Mouse (Mus musculus) liver, embryonic 15.5 days (tissue): Measurements from ENCODE around the gene Tmc8. TPM values are rescaled to one million over a fixed set of nuclear protein-coding genes. Genes with fewer than 3 reads are reported as not detected.

Experiments
- ATAC-seq: fragments of 200-750 bp; cut with Nextera tagmentation; 2 replicates; pipeline ENCODE4 v1.8.0; 2017; ENCODE audit warnings: moderate number of reproducible peaks, mild to moderate bottlenecking, moderate library complexity; ENCODE audit not compliant: insufficient read depth
- H3K27ac ChIP-seq: fragments of 300-500 bp; sonication (generic); replicated peaks from 2 replicates; pipeline ENCODE4 v1.5.1; 2015; ENCODE audit warnings: mild to moderate bottlenecking, inconsistent platforms
- H3K27me3 ChIP-seq: fragments of 300-500 bp; sonication (generic); 2 replicates; pipeline ENCODE4 v1.6.1; 2015; ENCODE audit warnings: mild to moderate bottlenecking, inconsistent platforms
- H3K36me3 ChIP-seq: fragments of 300-500 bp; sonication (generic); replicated peaks from 2 replicates; pipeline ENCODE4 v1.6.1; 2015; ENCODE audit warnings: moderate library complexity, mild to moderate bottlenecking, inconsistent platforms
- H3K4me1 ChIP-seq: fragments of 300-500 bp; sonication (generic); replicated peaks from 2 replicates; pipeline ENCODE4 v1.6.1; 2015; ENCODE audit warnings: inconsistent platforms
- H3K4me2 ChIP-seq: fragments of 300-500 bp; sonication (generic); 2 replicates; pipeline ENCODE4 v1.6.1; 2015; ENCODE audit warnings: moderate library complexity, mild to moderate bottlenecking, inconsistent platforms
- H3K4me3 ChIP-seq: fragments of 300-500 bp; sonication (generic); replicated peaks from 2 replicates; pipeline ENCODE4 v1.5.1; 2015; ENCODE audit warnings: mild to moderate bottlenecking, inconsistent platforms
- H3K9ac ChIP-seq: fragments of 300-500 bp; sonication (generic); 2 replicates; pipeline ENCODE4 v1.6.1; 2015; ENCODE audit warnings: moderate library complexity, mild to moderate bottlenecking, inconsistent platforms
- H3K9me3 ChIP-seq: fragments of 300-500 bp; sonication (generic); replicated peaks from 2 replicates; pipeline ENCODE4 v1.6.1; 2016; ENCODE audit warnings: inconsistent platforms
- WGBS: fragments of 180-500 bp; shearing (Covaris S2); methylation state at CpG from one replicate; pipeline ENCODE4 v1.1.7; 2015; ENCODE audit warnings: mixed read lengths; ENCODE audit not compliant: insufficient replicate concordance; 5-methylcytosine and 5-hydroxymethylcytosine counted together
- polyA plus RNA-seq: library from polyadenylated mRNA; unstranded; fragments of >200 nt; fragmentation: Nextera tagmentation; extraction: Ambion mirVana; gene quantifications from 2 replicates; pipeline ENCODE4 v1.2.1, GENCODE M21; 2015

Tmc8 gene
- polyA plus RNA-seq, 1 experiment from 2014 or later: 15.0 TPM

GRCm38 (mm10) chr11:117797511-117798159 is 15.8 kb downstream of the Tmc8 start, which contains the start of gene 6030468B19Rik:
Gene 6030468B19Rik, plus strand, starts transcription at chr11:117797660.
- Histone ChIP-seq H3K4me1 (peaks cover 83% of the 10 kb centered on the region), H3K36me3 (peaks cover 40% of the 10 kb centered on the region), H3K9ac (peak within 1 kb of the TSS; percentile 79), H3K4me2 (peak within 1 kb of the TSS; percentile 80), H3K9me3 (no peaks in the 10 kb centered on the region), H3K27ac (peak within 1 kb of the TSS; percentile 98), H3K4me3 (peak within 1 kb of the TSS; percentile 70), H3K27me3 (no peaks in the 10 kb centered on the region)
- ATAC-seq: peak; percentile 96
- WGBS: 15% methylated on average over 9 of the region's 9 CpGs

- ATAC-seq: peak; percentile 59
- Histone ChIP-seq H3K4me3 (peak overlapping the region; percentile 70), H3K4me1 (peaks cover 83% of the 10 kb centered on the region), H3K27me3 (no peaks in the 10 kb centered on the region), H3K27ac (peak overlapping the region; percentile 98), H3K9ac (peak overlapping the region; percentile 79), H3K9me3 (no peaks in the 10 kb centered on the region), H3K36me3 (peaks cover 42% of the 10 kb centered on the region), H3K4me2 (peak overlapping the region; percentile 80)
- WGBS: 2% methylated on average over 2 of the region's 2 CpGs
Measured at GRCm38 (mm10) chr11:117798160-117798541, 16.3 kb downstream of the Tmc8 start.

- ATAC-seq: no peak
- peaks cover 51% of the 10 kb centered on the region for H3K36me3 ChIP-seq
- H3K27me3 ChIP-seq: no peaks in the 10 kb centered on the region
- no peaks in the 10 kb centered on the region for H3K9me3 ChIP-seq
- peaks cover 83% of the 10 kb centered on the region for H3K4me1 ChIP-seq
- peak overlapping the region; percentile 80 for H3K4me2 ChIP-seq
- H3K4me3 ChIP-seq: peak overlapping the region; percentile 70
- H3K9ac ChIP-seq: peak overlapping the region; percentile 79
- peak overlapping the region; percentile 98 for H3K27ac ChIP-seq
- 40% methylated on average over 5 of the region's 5 CpGs for WGBS
Measured at GRCm38 (mm10) chr11:117799174-117799573, 17.3 kb downstream of the Tmc8 start.

GRCm38 (mm10) chr11:117800038-117800437 is 18.2 kb downstream of the Tmc8 start:
- WGBS: 82% methylated on average over 7 of the region's 7 CpGs
- no peaks in the 10 kb centered on the region for H3K9me3 ChIP-seq
- no peak for ATAC-seq
- peaks cover 84% of the 10 kb centered on the region for H3K4me1 ChIP-seq
- H3K4me2 ChIP-seq: peak overlapping the region; percentile 80
- H3K36me3 ChIP-seq: peaks cover 59% of the 10 kb centered on the region
- no peaks in the 10 kb centered on the region for H3K27me3 ChIP-seq
- peak overlapping the region; percentile 98 for H3K27ac ChIP-seq
- H3K9ac ChIP-seq: peak overlapping the region; percentile 79
- peak overlapping the region; percentile 70 for H3K4me3 ChIP-seq

- no peaks in the 10 kb centered on the region for H3K27me3 ChIP-seq
- peak overlapping the region; percentile 79; the same call in 1 of the 2 replicates for H3K9ac ChIP-seq
- peak overlapping the region; percentile 98 for H3K27ac ChIP-seq
- ATAC-seq: no peak
- 90% methylated on average over 7 of the region's 7 CpGs for WGBS
- H3K9me3 ChIP-seq: no peaks in the 10 kb centered on the region
- H3K4me1 ChIP-seq: peaks cover 82% of the 10 kb centered on the region
- H3K36me3 ChIP-seq: peaks cover 75% of the 10 kb centered on the region
- peak overlapping the region; percentile 70 for H3K4me3 ChIP-seq
- H3K4me2 ChIP-seq: peak overlapping the region; percentile 80
Measured at GRCm38 (mm10) chr11:117801650-117802049, 19.8 kb downstream of the Tmc8 start.

GRCm38 (mm10) chr11:117803166-117803688 is 21.4 kb downstream of the Tmc8 start:
- Histone ChIP-seq H3K4me1 (peaks cover 85% of the 10 kb centered on the region), H3K27me3 (no peaks in the 10 kb centered on the region), H3K9me3 (no peaks in the 10 kb centered on the region), H3K27ac (peak overlapping the region; percentile 58), H3K9ac (peak overlapping the region; percentile 13; the same call in 1 of the 2 replicates), H3K4me2 (peak overlapping the region; percentile 80), H3K4me3 (peak overlapping the region; percentile 70), H3K36me3 (peaks cover 90% of the 10 kb centered on the region)
- ATAC-seq: no peak
- 86% methylated on average over 3 of the region's 3 CpGs for WGBS

GRCm38 (mm10) chr11:117806781-117807180 is 24.9 kb downstream of the Tmc8 start:
- ATAC-seq: no peak
- 87% methylated on average over 6 of the region's 6 CpGs for WGBS

DNA sequence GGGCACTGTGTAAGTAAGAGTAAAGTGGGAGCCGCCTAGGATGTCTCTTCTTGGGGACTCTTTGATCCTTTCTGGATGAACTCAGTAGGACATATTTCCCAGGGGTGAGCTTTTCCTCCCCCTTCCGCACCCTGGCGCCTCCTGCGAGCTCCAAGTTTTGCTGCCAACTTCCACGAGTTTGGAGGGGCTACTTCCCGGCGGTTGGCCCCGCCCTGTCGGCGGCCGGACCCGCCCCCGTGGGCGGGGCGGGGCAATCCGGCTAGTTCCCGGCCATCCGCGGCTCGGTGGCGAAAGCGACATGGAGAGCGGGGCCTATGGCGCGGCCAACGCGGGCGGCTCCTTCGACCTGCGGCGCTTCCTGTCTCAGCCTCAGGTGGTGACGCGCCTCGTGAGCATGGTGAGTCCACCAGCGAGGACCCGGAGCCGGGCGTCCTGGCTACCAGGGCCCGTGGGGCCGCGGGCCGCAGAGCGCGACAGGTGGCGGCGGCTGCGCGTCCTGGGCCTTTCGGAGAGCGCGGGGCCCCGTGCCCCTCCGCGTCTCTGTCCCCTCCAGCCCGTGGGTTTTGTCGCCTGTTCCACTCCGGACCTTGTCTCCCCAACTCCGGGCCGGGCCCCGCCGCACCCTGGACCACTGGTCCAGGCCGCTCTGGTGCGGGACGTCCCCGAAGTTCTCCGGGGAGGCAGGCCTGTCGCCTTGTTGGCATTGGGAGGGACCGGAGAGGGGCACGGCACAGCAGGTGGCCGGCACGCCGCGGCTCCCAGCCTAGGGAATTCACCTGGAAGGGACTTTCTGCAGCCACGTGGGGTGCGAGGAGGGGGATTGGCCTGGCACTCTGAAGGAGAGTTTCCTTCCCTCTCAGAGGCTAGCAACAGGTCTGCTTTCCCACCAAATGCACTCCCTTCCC is 27.8 kb downstream of the Tmc8 start, which contains the start of the genes Gm20708 and Syngr2:
TSS of gene Gm20708 (plus strand) at position 262 of the 905 bp plus-strand sequence.
TSS of gene Syngr2 (plus strand) at position 262 of the 905 bp plus-strand sequence.
- peak within 1 kb of the TSS; percentile 86 for H3K4me3 ChIP-seq
- H3K27me3 ChIP-seq: no peaks in the 10 kb centered on the region
- H3K4me2 ChIP-seq: peak within 1 kb of the TSS; percentile 98
- no peaks in the 10 kb centered on the region for H3K9me3 ChIP-seq
- peak within 1 kb of the TSS; percentile 91 for H3K27ac ChIP-seq
- H3K9ac ChIP-seq: peak within 1 kb of the TSS; percentile 93
- peak; percentile 64 for ATAC-seq
- peaks cover 76% of the 10 kb centered on the region for H3K36me3 ChIP-seq
- WGBS: under 1% methylated on average over 75 of the region's 75 CpGs
- peaks cover 86% of the 10 kb centered on the region for H3K4me1 ChIP-seq

More at GRCm38 (mm10) chr11:117806781-117807180, 24.9 kb downstream of the Tmc8 start:
- H3K36me3 ChIP-seq: peaks cover 76% of the 10 kb centered on the region
- no peak overlapping the region for H3K9ac ChIP-seq
- peaks cover 85% of the 10 kb centered on the region for H3K4me1 ChIP-seq
- H3K9me3 ChIP-seq: no peaks in the 10 kb centered on the region
- H3K27me3 ChIP-seq: no peaks in the 10 kb centered on the region
- H3K4me3 ChIP-seq: no peak overlapping the region
- no peak overlapping the region for H3K4me2 ChIP-seq
- peak overlapping the region; percentile 43; the same call in 1 of the 2 replicates for H3K27ac ChIP-seq

DNA sequence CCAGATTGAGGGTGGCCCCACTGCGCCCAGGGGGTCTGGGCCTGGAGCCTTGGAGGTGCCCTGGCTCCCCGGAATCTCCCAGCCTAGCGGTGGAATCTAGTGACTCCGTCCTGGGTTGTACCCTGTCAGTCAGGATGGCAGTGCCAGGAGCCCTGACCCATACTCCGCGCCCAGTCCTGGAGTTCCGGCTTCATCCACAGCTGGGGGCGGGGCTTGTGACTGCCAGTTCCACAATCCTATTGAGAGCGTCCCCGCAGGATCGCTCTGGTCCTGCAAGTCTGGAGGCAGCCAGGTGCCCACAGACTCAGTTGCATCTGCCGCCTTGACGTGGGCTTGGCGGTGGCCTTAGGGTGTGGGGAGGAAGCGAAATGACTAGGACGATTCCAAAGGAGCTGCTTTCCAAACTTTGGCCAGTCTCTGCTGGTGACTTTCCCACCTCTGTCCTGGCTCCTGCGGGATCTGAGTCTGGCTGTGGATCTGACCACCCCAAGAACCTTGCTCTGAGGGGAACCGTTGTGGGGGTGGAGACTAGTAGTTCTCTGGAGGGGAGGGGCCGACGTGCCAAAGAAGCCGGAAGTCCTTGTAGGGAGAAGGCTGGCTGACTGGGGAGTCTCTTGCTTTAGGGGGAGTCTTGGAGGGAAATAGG is 28.6 kb downstream of the Tmc8 start:
- H3K27ac ChIP-seq: peak overlapping the region; percentile 91
- ATAC-seq: peak; percentile 73
- H3K4me1 ChIP-seq: peaks cover 85% of the 10 kb centered on the region
- H3K4me3 ChIP-seq: peak overlapping the region; percentile 86
- peak overlapping the region; percentile 93 for H3K9ac ChIP-seq
- WGBS: under 1% methylated on average over 21 of the region's 21 CpGs
- H3K36me3 ChIP-seq: peaks cover 76% of the 10 kb centered on the region
- no peaks in the 10 kb centered on the region for H3K9me3 ChIP-seq
- H3K4me2 ChIP-seq: peak overlapping the region; percentile 98
- no peaks in the 10 kb centered on the region for H3K27me3 ChIP-seq

DNA sequence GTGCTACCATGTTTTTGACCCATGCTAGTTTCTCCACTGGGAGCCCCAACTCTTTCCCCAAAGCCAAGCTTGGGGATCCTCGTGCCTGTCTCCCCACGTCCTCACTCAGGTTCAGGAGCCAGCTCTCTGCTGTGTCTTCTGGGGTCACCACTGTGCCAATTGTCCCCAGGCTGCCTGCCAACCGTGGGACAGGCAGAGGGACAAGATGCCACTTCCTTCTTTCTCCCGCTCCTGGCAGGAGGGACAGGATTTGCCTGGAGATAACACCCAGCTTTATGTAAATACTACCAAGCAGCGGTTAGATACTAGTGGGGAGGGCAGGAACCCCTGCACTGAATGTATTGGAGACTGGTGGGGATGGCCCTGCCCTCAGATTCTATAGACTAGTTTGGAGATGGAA is 32.0 kb downstream of the Tmc8 start:
- Histone ChIP-seq H3K36me3 (peaks cover 78% of the 10 kb centered on the region), H3K9me3 (no peaks in the 10 kb centered on the region), H3K4me2 (no peak overlapping the region), H3K27me3 (no peaks in the 10 kb centered on the region), H3K4me1 (peaks cover 82% of the 10 kb centered on the region), H3K9ac (no peak overlapping the region), H3K4me3 (no peak overlapping the region), H3K27ac (peak overlapping the region; percentile 60)
- 53% methylated on average over 5 of the region's 5 CpGs for WGBS
- no peak for ATAC-seq
